Mouse (Mus musculus) erythroblast, embryonic 14.5 days (primary cell): Measurements from ENCODE around the gene Dhrs7. TPM values are rescaled to one million over a fixed set of nuclear protein-coding genes. Genes with fewer than 3 reads are reported as not detected.

Experiments used
- H3K27me3 ChIP-seq: 2 replicates; pipeline ENCODE4 v1.6.1; 2012; ENCODE audit warnings: inconsistent platforms; ENCODE audit not compliant: control insufficient read depth
- H3K36me3 ChIP-seq: 2 replicates; pipeline ENCODE4 v1.6.1; 2012; ENCODE audit warnings: mild to moderate bottlenecking, inconsistent platforms; ENCODE audit not compliant: control insufficient read depth
- H3K4me1 ChIP-seq: 2 replicates; pipeline ENCODE4 v1.6.1; 2012; ENCODE audit warnings: inconsistent platforms; ENCODE audit not compliant: control insufficient read depth
- H3K4me3 ChIP-seq: replicated peaks from 2 replicates; pipeline ENCODE3; 2012; ENCODE audit warnings: moderate library complexity, mild to moderate bottlenecking, inconsistent platforms
- H3K9me3 ChIP-seq: 2 replicates; pipeline ENCODE4 v1.6.1; 2012; ENCODE audit warnings: low read length, inconsistent platforms, mixed read lengths; ENCODE audit not compliant: control insufficient read depth
- GATA1 ChIP-seq: IDR thresholded peaks from 2 replicates; pipeline ENCODE4 v1.6.1; 2012; ENCODE audit warnings: low read length, inconsistent platforms, mixed read lengths
- TAL1 ChIP-seq: IDR thresholded peaks from 3 replicates; pipeline ENCODE4 v1.6.1; 2012; ENCODE audit warnings: low read length, inconsistent platforms, mixed read lengths
- polyA plus RNA-seq: library from polyadenylated mRNA; stranded (reverse); fragments of >175 nt; gene quantifications from 2 replicates; pipeline ENCODE4 v1.2.3, GENCODE M21; 2012

The Dhrs7 gene
- polyA plus RNA-seq, 1 experiment, result not detected

DNA sequence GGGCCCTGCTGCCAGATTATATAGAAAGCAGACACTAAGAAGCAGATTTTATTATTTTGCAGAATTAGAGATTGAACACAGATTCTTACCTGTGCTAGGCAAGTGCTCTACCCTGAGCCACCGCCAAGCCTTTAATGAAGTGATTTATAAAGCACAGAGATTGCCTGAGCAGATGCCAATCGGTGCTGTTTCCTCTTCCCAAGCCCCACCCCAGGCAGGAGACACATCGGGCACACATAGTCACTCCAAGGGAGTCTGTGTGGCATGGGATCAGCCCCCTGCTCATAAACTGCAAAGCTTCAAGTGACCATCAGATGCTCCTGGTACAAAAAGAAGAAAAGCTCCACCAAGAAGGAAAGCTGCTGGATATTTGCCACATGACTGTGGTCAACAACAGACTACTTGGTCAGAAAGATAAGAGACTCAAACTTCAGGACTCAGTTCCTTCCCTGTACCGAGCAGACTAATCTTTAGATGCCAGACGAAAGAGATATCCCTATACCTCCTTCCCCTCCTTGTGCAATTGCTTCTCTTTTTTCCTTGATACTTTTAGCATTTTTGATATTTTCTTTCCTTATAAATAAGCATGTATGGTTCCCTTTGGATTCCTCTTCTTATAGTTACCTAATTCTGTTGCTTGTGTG, 41.7 kb downstream of the Dhrs7 start:
- no peak overlapping the region for H3K4me3 ChIP-seq
- H3K9me3 ChIP-seq, result no peaks in the 10 kb centered on the region
- no peak for TF ChIP-seq GATA1
- TF ChIP-seq TAL1, result no peak
- no peaks in the 10 kb centered on the region; the same call in 1 of the 2 replicates for H3K4me1 ChIP-seq
- H3K36me3 ChIP-seq, result no peaks in the 10 kb centered on the region
- H3K27me3 ChIP-seq, result no peaks in the 10 kb centered on the region

DNA sequence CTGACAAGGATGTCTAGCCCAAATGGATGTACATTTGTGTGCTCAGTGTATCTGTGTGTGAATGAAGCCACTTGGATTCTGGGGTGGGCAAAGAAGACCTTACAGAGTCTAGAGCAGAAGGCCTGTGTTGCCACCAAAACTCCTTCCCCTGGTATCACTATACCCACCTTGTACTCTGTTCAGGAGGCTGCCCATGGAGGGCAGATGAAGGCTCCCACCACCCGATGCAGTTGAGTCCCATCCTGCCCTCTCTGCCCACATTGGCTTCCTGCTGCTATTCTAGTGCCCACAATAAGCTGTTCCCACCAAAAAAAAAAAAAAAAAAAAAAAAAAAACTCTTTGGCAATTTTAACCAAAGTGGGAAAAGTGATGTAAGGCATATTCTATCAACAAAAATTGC, 43.3 kb downstream of the Dhrs7 start:
- Histone ChIP-seq H3K27me3 (no peaks in the 10 kb centered on the region), H3K36me3 (no peaks in the 10 kb centered on the region), H3K9me3 (no peaks in the 10 kb centered on the region), H3K4me3 (no peak overlapping the region), H3K4me1 (no peaks in the 10 kb centered on the region; the same call in 1 of the 2 replicates)
- TF ChIP-seq GATA1, result no peak
- TF ChIP-seq TAL1, result no peak

DNA sequence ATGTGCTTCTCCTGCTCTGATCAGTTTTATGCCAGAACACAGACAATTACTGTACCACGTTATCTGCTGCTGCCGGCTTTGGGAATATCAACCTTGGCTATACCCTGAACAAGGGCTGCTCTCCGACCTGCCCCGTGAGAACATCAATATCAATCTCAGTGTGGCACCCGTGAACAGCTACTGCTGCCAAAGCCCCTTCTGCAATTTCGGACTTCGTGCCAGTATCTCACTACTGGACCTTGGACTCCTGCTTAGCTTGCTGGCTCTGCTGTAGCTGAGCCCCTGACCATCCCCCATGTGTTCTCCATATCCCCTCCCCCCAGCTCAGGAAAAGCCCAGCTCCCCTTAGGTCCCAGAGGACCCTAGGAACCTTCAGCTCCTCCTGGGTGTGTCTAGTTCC, 43.9 kb downstream of the Dhrs7 start:
- no peak for TF ChIP-seq TAL1
- no peak for TF ChIP-seq GATA1
- no peak overlapping the region for H3K4me3 ChIP-seq
- H3K4me1 ChIP-seq, result no peaks in the 10 kb centered on the region; the same call in 1 of the 2 replicates
- no peaks in the 10 kb centered on the region for H3K9me3 ChIP-seq
- no peaks in the 10 kb centered on the region for H3K36me3 ChIP-seq
- H3K27me3 ChIP-seq, result no peaks in the 10 kb centered on the region

- H3K4me1 ChIP-seq, result no peaks in the 10 kb centered on the region
- H3K9me3 ChIP-seq, result no peaks in the 10 kb centered on the region
- H3K4me3 ChIP-seq, result no peak overlapping the region
- H3K27me3 ChIP-seq, result no peaks in the 10 kb centered on the region
- TF ChIP-seq TAL1 (no peak), GATA1 (no peak)
- no peaks in the 10 kb centered on the region for H3K36me3 ChIP-seq
Measured at GRCm38 (mm10) chr12:72612053-72612452, 52.7 kb downstream of the Dhrs7 start.

Other genes with a start within 250 kb of the Dhrs7 start
- gene Lrrc9, start 223.0 kb downstream of the Dhrs7 start, polyA plus RNA-seq, result not detected in 2 replicates
- 0.03 and 0.05 TPM in 2 replicates for gene Pcnx4, start 128.5 kb downstream of the Dhrs7 start, polyA plus RNA-seq
- not detected in 2 replicates for gene Gm4756, start 15.2 kb downstream of the Dhrs7 start, polyA plus RNA-seq
- gene Ppm1a, start 92.5 kb upstream of the Dhrs7 start, polyA plus RNA-seq, result 2.5 and 2.6 TPM in 2 replicates